Mouse (Mus musculus) gastrocnemius, postnatal 36 days (tissue): Measurements from ENCODE around the gene Retreg3. TPM values are rescaled to one million over a fixed set of nuclear protein-coding genes. Genes with fewer than 3 reads are reported as not detected.
"Not testable (repeated sequence)": the region's sequence is repeated elsewhere in the genome, so short reads cannot be mapped to it uniquely, and the experiment has no call there.

Source experiments
- DNase-seq, 2 experiments: peaks; one replicate each; pipeline ENCODE4 v3.0.0; 2022
- intact Hi-C: fragments of 180-260 bp; cut with DNase I; formaldehyde crosslinking; loops from one replicate; pipeline ENCODE4 v1.15.1; 2025
- long read RNA-seq, 2 experiments: library from polyadenylated mRNA; stranded (forward); transcript quantifications; one replicate each; pipeline ENCODE4 v2.0.0; 2021
- total RNA-seq, 2 experiments: library from RNA; stranded (reverse); gene quantifications; 2 replicates each; pipeline ENCODE4 v1.2.3; 2021

Retreg3 gene
- total RNA-seq, result 10 to 100 TPM; 29.6 to 29.7 TPM
- long read RNA-seq, experiment 1, partial matches to known transcripts, result 0 of 3 reads
- long read RNA-seq, experiment 1, other reads (novel, unspliced or antisense), result 2 of 3 reads
- long read RNA-seq, experiment 2, partial matches to known transcripts, result 0 of 3 reads
- long read RNA-seq, experiment 2, other reads (novel, unspliced or antisense), result 2 of 3 reads

GRCm38 (mm10) chr11:101119761-101120544 is at the start of gene Retreg3, which contains the start of gene Tubg1:
Gene Retreg3, minus strand, starts transcription at chr11:101119893.
Gene Tubg1, plus strand, starts transcription at chr11:101119938.
- intact Hi-C loops, result loop anchor here (5.0 kb wide), 1 partner anchor 52 kb away; the partner anchor contains the start of genes Cntnap1 and Plekhh3
- DNase-seq, result peak; percentile 98 to 99

GRCm38 (mm10) chr11:101168301-101168980 is 48.7 kb upstream of the Retreg3 start:
- intact Hi-C loops, result loop anchor here (5.0 kb wide), 1 partner anchor 36 kb away; no protein-coding TSS in a partner anchor
- DNase-seq, result peak in 1 of 2 experiments; percentile 53

GRCm38 (mm10) chr11:101167963-101168300 is 48.2 kb upstream of the Retreg3 start:
- DNase-seq, result no peak
- intact Hi-C loops, result loop anchor here (5.0 kb wide), 1 partner anchor 36 kb away; no protein-coding TSS in a partner anchor

GRCm38 (mm10) chr11:101167211-101167962 is 47.7 kb upstream of the Retreg3 start:
- DNase-seq, result no peak
- intact Hi-C loops, result loop anchor here (5.0 kb wide), 1 partner anchor 35 kb away; no protein-coding TSS in a partner anchor

- intact Hi-C loops, result loop anchor here (5.0 kb wide), 1 partner anchor 34 kb away; no protein-coding TSS in a partner anchor
Observed at GRCm38 (mm10) chr11:101166357-101166756, 46.7 kb upstream of the Retreg3 start.

GRCm38 (mm10) chr11:101164677-101165580 is 45.2 kb upstream of the Retreg3 start:
- no peak for DNase-seq
- intact Hi-C loops, result loop anchor here (5.0 kb wide), 1 partner anchor 33 kb away; no protein-coding TSS in a partner anchor

More at GRCm38 (mm10) chr11:101166357-101166756, 46.7 kb upstream of the Retreg3 start:
- no peak for DNase-seq

GRCm38 (mm10) chr11:101164351-101164665 is 44.6 kb upstream of the Retreg3 start:
- intact Hi-C loops, result no loop called here

GRCm38 (mm10) chr11:101163476-101164350 is 44.0 kb upstream of the Retreg3 start:
- DNase-seq, result no peak
- intact Hi-C loops, result no loop called here

More at GRCm38 (mm10) chr11:101164351-101164665, 44.6 kb upstream of the Retreg3 start:
- no peak for DNase-seq

- DNase-seq, result peak; percentile 67 to 85
- intact Hi-C loops, result no loop called here
Observed at GRCm38 (mm10) chr11:101162772-101163171, 43.1 kb upstream of the Retreg3 start.

- DNase-seq, result no peak
- intact Hi-C loops, result no loop called here
Observed at GRCm38 (mm10) chr11:101162301-101162700, 42.6 kb upstream of the Retreg3 start.

GRCm38 (mm10) chr11:101161551-101161950 is 41.9 kb upstream of the Retreg3 start:
- DNase-seq, result no peak
- intact Hi-C loops, result no loop called here

GRCm38 (mm10) chr11:101160981-101161505 is 41.4 kb upstream of the Retreg3 start:
- DNase-seq, intact Hi-C loops: not testable (repeated sequence)

GRCm38 (mm10) chr11:101160151-101160550 is 40.5 kb upstream of the Retreg3 start:
- intact Hi-C loops, DNase-seq: not testable (repeated sequence)

GRCm38 (mm10) chr11:101155728-101156371 is 36.2 kb upstream of the Retreg3 start, which contains the start of gene Tubg2:
Gene Tubg2, plus strand, starts transcription at chr11:101155907.
- DNase-seq, result no peak
- intact Hi-C loops, result no loop called here

- no peak for DNase-seq
- intact Hi-C loops, result no loop called here
Observed at GRCm38 (mm10) chr11:101155151-101155550, 35.5 kb upstream of the Retreg3 start.

- no peak for DNase-seq
- intact Hi-C loops, result no loop called here
Observed at GRCm38 (mm10) chr11:101154648-101155047, 35.0 kb upstream of the Retreg3 start.

GRCm38 (mm10) chr11:101152825-101153224 is 33.1 kb upstream of the Retreg3 start:
- DNase-seq, result no peak
- intact Hi-C loops, result no loop called here
